Mouse (Mus musculus): ENCODE results near the gene Capn15. TPM values are rescaled to one million over a fixed set of nuclear protein-coding genes. Genes with fewer than 3 reads are reported as not detected.

The Capn15 gene
- total RNA-seq (2012; rRNA removed), result 18.0 and 19.0 TPM in 2 replicates

DNA sequence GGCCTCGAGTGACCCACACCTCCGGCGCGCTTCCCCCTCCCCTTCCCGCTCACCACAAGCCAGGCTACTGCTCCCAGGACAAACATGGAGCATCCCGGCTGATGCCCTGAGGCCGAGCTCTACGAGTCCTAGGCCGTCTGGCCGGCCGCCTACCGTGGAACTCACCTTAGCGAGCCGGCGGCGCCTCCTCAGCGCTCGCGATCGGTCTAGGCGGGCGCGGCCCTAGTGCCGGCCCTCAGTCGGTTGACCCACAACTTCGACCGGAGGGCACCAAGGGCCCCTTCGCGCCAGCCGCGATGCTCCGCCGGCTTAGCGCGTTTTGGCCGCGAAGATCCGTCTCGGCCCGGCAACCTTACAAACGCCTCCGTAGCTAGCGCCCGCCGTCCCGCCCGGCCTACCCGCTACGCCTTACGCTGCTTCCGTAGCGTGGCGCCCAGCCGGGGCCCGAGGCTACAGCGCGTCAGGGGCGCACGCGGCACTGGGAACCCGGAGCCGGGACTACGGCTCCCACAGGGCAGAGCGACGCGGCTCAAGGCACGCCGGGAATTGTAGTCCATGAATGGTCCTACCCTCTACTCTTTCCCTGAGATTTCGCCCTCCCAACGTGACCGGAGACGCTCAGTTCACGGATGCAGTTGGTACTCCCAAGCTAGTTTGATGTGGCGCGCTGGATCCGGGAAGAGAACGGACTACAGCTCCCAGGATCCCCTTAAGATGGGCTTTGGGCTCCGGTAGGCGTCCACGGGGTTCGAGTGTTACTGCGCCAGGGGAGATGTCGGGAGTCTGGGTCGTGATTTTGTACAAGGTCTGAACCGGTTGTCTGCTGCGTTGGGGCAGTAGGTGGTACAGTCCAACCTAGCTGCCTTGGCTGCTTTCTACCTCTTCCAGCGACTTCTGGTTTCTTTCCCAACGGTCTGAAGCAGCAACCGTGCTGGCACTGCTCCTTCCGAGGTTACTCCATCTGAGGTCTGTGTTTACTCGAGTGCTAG lies at the start of gene Capn15:
Gene Capn15, minus strand, starts transcription at position 491 of the 989 bp plus-strand sequence.
- Histone ChIP-seq H3K4me3 (ENCODE audit: insufficient read depth in 1 of 2, low read depth in 1 of 2, low read length in 2 of 2, poor library complexity in 1 of 2, severe bottlenecking in 1 of 2) (peak within 1 kb of the TSS; percentile 82 to 87), H3K9me3 (ENCODE audit: control insufficient read depth, insufficient read depth, low read depth, low read length) (no peaks in the 10 kb centered on the region), H3K27ac (ENCODE audit: insufficient read depth, low read depth, low read length, poor library complexity, severe bottlenecking) (peak within 1 kb of the TSS; percentile 45; the same call in 1 of the 2 replicates), H3K4me1 (ENCODE audit: control insufficient read depth in 2 of 2, insufficient read depth in 2 of 2, low read length in 2 of 2, poor library complexity in 1 of 2) (peaks cover 1 to 5% of the 10 kb centered on the region in 2 experiments; a peak in 1 of 4 replicates), H3K36me3 (ENCODE audit: control insufficient read depth, insufficient read depth, low read length, poor library complexity, severe bottlenecking) (peaks cover 7% of the 10 kb centered on the region; the same call in 1 of the 2 replicates), H3K9ac (ENCODE audit: insufficient read depth, low read depth, low read length, poor library complexity, severe bottlenecking) (peak within 1 kb of the TSS; percentile 84)
- in situ Hi-C loops (cut with MboI; ENCODE audit: low sequenced_read_pairs in 2 of 2, unreplicated experiment in 2 of 2), result no loop called here
- peak; percentile 98 for DNase-seq (ENCODE audit: low read depth, low spot score)
- TF ChIP-seq CHD2 (IDR thresholded peaks at IDR 0.05; ENCODE audit: low read depth, low read length) (peak; percentile 42; the same call in 1 of the 2 replicates), HCFC1 (IDR thresholded peaks at IDR 0.05; ENCODE audit: borderline replicate concordance, insufficient read depth, low read length) (peak; percentile 97), ZNF384 (IDR thresholded peaks at IDR 0.05; ENCODE audit: low read depth, low read length) (no peak), MAFK (IDR thresholded peaks at IDR 0.05; ENCODE audit: insufficient read depth, low read depth, low read length) (no peak)

DNA sequence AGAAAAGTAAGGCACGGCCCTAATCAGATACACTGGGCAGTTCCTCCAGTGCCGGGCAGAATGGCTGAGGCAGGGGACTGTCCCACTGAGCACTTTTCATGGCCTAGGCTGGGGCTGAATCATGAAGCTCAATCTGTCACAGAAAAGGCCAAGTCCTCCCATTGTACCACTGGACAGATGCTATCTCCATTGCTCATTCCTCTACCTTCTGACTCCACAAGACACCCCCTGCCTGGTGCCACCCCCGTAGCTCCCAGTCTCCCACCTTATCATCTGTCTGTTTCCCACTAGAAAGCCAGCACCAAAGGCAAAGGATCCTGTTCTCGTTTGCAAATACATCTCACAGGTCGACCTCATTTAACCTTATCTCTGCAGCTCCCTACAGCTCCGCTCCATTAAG lies 46.4 kb upstream of the Capn15 start:
- no peak for TF ChIP-seq MAFK (IDR thresholded peaks at IDR 0.05; ENCODE audit: insufficient read depth, low read depth, low read length)
- no peak for TF ChIP-seq HCFC1 (IDR thresholded peaks at IDR 0.05; ENCODE audit: borderline replicate concordance, insufficient read depth, low read length)
- DNase-seq (ENCODE audit: low read depth, low spot score), result no peak
- no peak overlapping the region for H3K27ac ChIP-seq (ENCODE audit: insufficient read depth, low read depth, low read length, poor library complexity, severe bottlenecking)
- H3K4me3 ChIP-seq (ENCODE audit: insufficient read depth in 1 of 2, low read depth in 1 of 2, low read length in 2 of 2, poor library complexity in 1 of 2, severe bottlenecking in 1 of 2), result no peak overlapping the region
- H3K36me3 ChIP-seq (ENCODE audit: control insufficient read depth, insufficient read depth, low read length, poor library complexity, severe bottlenecking), result no peaks in the 10 kb centered on the region; the same call in 1 of the 2 replicates
- H3K4me1 ChIP-seq (ENCODE audit: control insufficient read depth in 2 of 2, insufficient read depth in 2 of 2, low read length in 2 of 2, poor library complexity in 1 of 2), result peaks cover 0 to 2% of the 10 kb centered on the region in 2 experiments; a peak in 1 of 4 replicates
- in situ Hi-C loops (cut with MboI; ENCODE audit: low sequenced_read_pairs in 2 of 2, unreplicated experiment in 2 of 2), result no loop called here
- no peak overlapping the region for H3K9ac ChIP-seq (ENCODE audit: insufficient read depth, low read depth, low read length, poor library complexity, severe bottlenecking)
- H3K9me3 ChIP-seq (ENCODE audit: control insufficient read depth, insufficient read depth, low read depth, low read length), result no peaks in the 10 kb centered on the region

DNA sequence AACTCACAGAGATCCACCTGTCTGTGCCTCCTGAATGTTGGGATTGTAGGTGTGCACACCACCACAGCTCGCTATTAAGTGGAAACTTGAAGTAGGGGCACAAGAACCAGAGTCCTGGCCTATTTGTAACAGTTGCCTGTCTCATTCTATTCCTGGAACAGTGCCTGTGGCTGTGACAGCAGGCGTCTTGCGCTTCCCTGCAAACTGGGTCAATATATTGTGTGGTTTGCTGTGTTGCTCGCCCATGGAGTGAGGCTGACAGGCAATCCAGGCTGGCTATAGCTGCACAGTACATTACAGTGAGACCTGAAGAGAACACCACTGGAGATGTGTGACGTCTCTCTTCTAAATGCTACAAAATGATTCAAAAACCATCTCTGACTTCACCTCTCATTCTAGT lies 46.0 kb upstream of the Capn15 start:
- DNase-seq (ENCODE audit: low read depth, low spot score), result no peak
- Histone ChIP-seq H3K27ac (ENCODE audit: insufficient read depth, low read depth, low read length, poor library complexity, severe bottlenecking) (no peak overlapping the region), H3K4me3 (ENCODE audit: insufficient read depth in 1 of 2, low read depth in 1 of 2, low read length in 2 of 2, poor library complexity in 1 of 2, severe bottlenecking in 1 of 2) (no peak overlapping the region), H3K36me3 (ENCODE audit: control insufficient read depth, insufficient read depth, low read length, poor library complexity, severe bottlenecking) (no peaks in the 10 kb centered on the region; the same call in 1 of the 2 replicates), H3K9ac (ENCODE audit: insufficient read depth, low read depth, low read length, poor library complexity, severe bottlenecking) (no peak overlapping the region), H3K4me1 (ENCODE audit: control insufficient read depth in 2 of 2, insufficient read depth in 2 of 2, low read length in 2 of 2, poor library complexity in 1 of 2) (peaks cover 0 to 2% of the 10 kb centered on the region in 2 experiments; a peak in 1 of 4 replicates), H3K9me3 (ENCODE audit: control insufficient read depth, insufficient read depth, low read depth, low read length) (no peaks in the 10 kb centered on the region)
- TF ChIP-seq ZNF384 (IDR thresholded peaks at IDR 0.05; ENCODE audit: low read depth, low read length), result no peak
- TF ChIP-seq CHD2 (IDR thresholded peaks at IDR 0.05; ENCODE audit: low read depth, low read length), result no peak
- no peak for TF ChIP-seq MAFK (IDR thresholded peaks at IDR 0.05; ENCODE audit: insufficient read depth, low read depth, low read length)
- TF ChIP-seq ZC3H11A (IDR thresholded peaks at IDR 0.05; ENCODE audit: borderline replicate concordance, low read depth, low read length), result no peak
- no peak for TF ChIP-seq HCFC1 (IDR thresholded peaks at IDR 0.05; ENCODE audit: borderline replicate concordance, insufficient read depth, low read length)
- in situ Hi-C loops (cut with MboI; ENCODE audit: low sequenced_read_pairs in 2 of 2, unreplicated experiment in 2 of 2), result no loop called here

DNA sequence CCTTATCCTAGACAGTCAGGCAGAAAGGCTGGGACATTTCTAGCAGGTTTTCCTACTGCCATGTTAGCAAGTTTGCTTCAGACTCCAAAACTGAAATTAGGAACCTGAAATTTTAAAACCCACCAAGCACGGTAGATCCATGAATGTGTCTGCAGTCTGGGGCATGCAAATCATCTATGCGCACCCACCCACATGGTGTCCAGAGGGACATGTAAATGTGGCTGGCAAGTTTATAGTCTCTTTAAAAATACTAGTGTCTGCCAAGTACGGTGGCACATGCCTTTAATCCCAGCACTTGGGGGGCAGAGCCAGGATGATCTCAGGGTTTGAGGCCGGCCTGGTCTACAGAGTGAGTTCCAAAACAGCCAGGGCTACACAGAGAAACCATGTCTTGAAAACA lies 42.7 kb upstream of the Capn15 start:
- Histone ChIP-seq H3K36me3 (ENCODE audit: control insufficient read depth, insufficient read depth, low read length, poor library complexity, severe bottlenecking) (no peaks in the 10 kb centered on the region; the same call in 1 of the 2 replicates), H3K9ac (ENCODE audit: insufficient read depth, low read depth, low read length, poor library complexity, severe bottlenecking) (no peak overlapping the region), H3K4me1 (ENCODE audit: control insufficient read depth in 2 of 2, insufficient read depth in 2 of 2, low read length in 2 of 2, poor library complexity in 1 of 2) (peaks cover 0 to 3% of the 10 kb centered on the region in 2 experiments; a peak in 1 of 4 replicates), H3K27ac (ENCODE audit: insufficient read depth, low read depth, low read length, poor library complexity, severe bottlenecking) (no peak overlapping the region), H3K4me3 (ENCODE audit: insufficient read depth in 1 of 2, low read depth in 1 of 2, low read length in 2 of 2, poor library complexity in 1 of 2, severe bottlenecking in 1 of 2) (no peak overlapping the region), H3K9me3 (ENCODE audit: control insufficient read depth, insufficient read depth, low read depth, low read length) (no peaks in the 10 kb centered on the region)
- DNase-seq (ENCODE audit: low read depth, low spot score), result no peak
- in situ Hi-C loops (cut with MboI; ENCODE audit: low sequenced_read_pairs in 2 of 2, unreplicated experiment in 2 of 2), result no loop called here
- TF ChIP-seq ZNF384 (IDR thresholded peaks at IDR 0.05; ENCODE audit: low read depth, low read length) (no peak), HCFC1 (IDR thresholded peaks at IDR 0.05; ENCODE audit: borderline replicate concordance, insufficient read depth, low read length) (no peak), MAFK (IDR thresholded peaks at IDR 0.05; ENCODE audit: insufficient read depth, low read depth, low read length) (no peak), CHD2 (IDR thresholded peaks at IDR 0.05; ENCODE audit: low read depth, low read length) (no peak), ZC3H11A (IDR thresholded peaks at IDR 0.05; ENCODE audit: borderline replicate concordance, low read depth, low read length) (no peak)
